Mouse (Mus musculus) ES-Bruce4 (cell line): Measurements from ENCODE around the gene Dph5.

ENCODE experiments used
- CTCF ChIP-seq: IDR thresholded peaks from one replicate; pipeline ENCODE4 v1.8.1; 2011; ENCODE audit warnings: low read depth, low read length
- POLR2A ChIP-seq: IDR thresholded peaks from one replicate; pipeline ENCODE4 v1.8.1; 2011; ENCODE audit warnings: low read length; ENCODE audit not compliant: insufficient read depth

GRCm38 (mm10) chr3:115941464-115941863, 53.8 kb downstream of the Dph5 start:
- TF ChIP-seq POLR2A (no peak), CTCF (no peak)
